Mouse (Mus musculus): ENCODE measurements around the gene Gnb2. TPM values are rescaled to one million over a fixed set of nuclear protein-coding genes. Genes with fewer than 3 reads are reported as not detected.
A peak's percentile ranks its signal among the peaks of the same experiment; 100 is the strongest.

Gnb2 gene
- 762 and 932 TPM in 2 replicates for polyA plus RNA-seq (2012; rRNA removed)

- TF ChIP-seq CTCF (IDR thresholded peaks at IDR 0.05; ENCODE audit: extremely low read depth, insufficient read depth, insufficient read length, insufficient replicate concordance) (no peak), POLR2A (IDR thresholded peaks at IDR 0.05; ENCODE audit: low read depth, low read length) (peak; percentile 79)
- Histone ChIP-seq H3K4me1 (ENCODE audit: control insufficient read depth, insufficient read depth, insufficient read length) (peaks cover 7% of the 10 kb centered on the region; the same call in 1 of the 2 replicates), H3K27me3 (ENCODE audit: control insufficient read depth, insufficient read depth, low read length) (no peaks in the 10 kb centered on the region), H3K36me3 (ENCODE audit: control insufficient read depth, insufficient read depth, low read length) (peaks cover 18% of the 10 kb centered on the region), H3K4me3 (ENCODE audit: extremely low read depth, insufficient read depth, insufficient read length) (peak within 1 kb of the TSS; percentile 86), H3K27ac (ENCODE audit: insufficient read depth, low read length) (peak within 1 kb of the TSS; percentile 96)
- peak; percentile 97 to 98 for DNase-seq (ENCODE audit: low read depth in 1 of 2, low spot score in 2 of 2)
- WGBS: under 1% methylated on average over 40 of the region's 40 CpGs
Measured at GRCm38 (mm10) chr5:137533117-137533827, at the start of gene Gnb2, which contains the start of gene Epo. Gene Gnb2, minus strand, starts transcription at chr5:137533510. Gene Epo, minus strand, starts transcription at chr5:137533242.

GRCm38 (mm10) chr5:137582702-137583101 is 49.4 kb upstream of the Gnb2 start:
- no peaks in the 10 kb centered on the region for H3K4me1 ChIP-seq (ENCODE audit: control insufficient read depth, insufficient read depth, insufficient read length)
- H3K27ac ChIP-seq (ENCODE audit: insufficient read depth, low read length): no peak overlapping the region
- H3K27me3 ChIP-seq (ENCODE audit: control insufficient read depth, insufficient read depth, low read length): no peaks in the 10 kb centered on the region
- no peaks in the 10 kb centered on the region for H3K36me3 ChIP-seq (ENCODE audit: control insufficient read depth, insufficient read depth, low read length)
- TF ChIP-seq POLR2A (IDR thresholded peaks at IDR 0.05; ENCODE audit: low read depth, low read length) (no peak), CTCF (IDR thresholded peaks at IDR 0.05; ENCODE audit: extremely low read depth, insufficient read depth, insufficient read length, insufficient replicate concordance) (no peak)
- no peak overlapping the region for H3K4me3 ChIP-seq (ENCODE audit: extremely low read depth, insufficient read depth, insufficient read length)
- WGBS: 93% methylated on average over 8 of the region's 8 CpGs
- no peak for DNase-seq (ENCODE audit: low read depth in 1 of 2, low spot score in 2 of 2)

GRCm38 (mm10) chr5:137580246-137580645 is 46.9 kb upstream of the Gnb2 start:
- H3K36me3 ChIP-seq (ENCODE audit: control insufficient read depth, insufficient read depth, low read length): no peaks in the 10 kb centered on the region
- WGBS: 83% methylated on average over 6 of the region's 6 CpGs
- H3K4me1 ChIP-seq (ENCODE audit: control insufficient read depth, insufficient read depth, insufficient read length): no peaks in the 10 kb centered on the region
- no peak overlapping the region for H3K4me3 ChIP-seq (ENCODE audit: extremely low read depth, insufficient read depth, insufficient read length)
- no peaks in the 10 kb centered on the region for H3K27me3 ChIP-seq (ENCODE audit: control insufficient read depth, insufficient read depth, low read length)
- no peak overlapping the region for H3K27ac ChIP-seq (ENCODE audit: insufficient read depth, low read length)
- no peak for TF ChIP-seq CTCF (IDR thresholded peaks at IDR 0.05; ENCODE audit: extremely low read depth, insufficient read depth, insufficient read length, insufficient replicate concordance)
- no peak for TF ChIP-seq POLR2A (IDR thresholded peaks at IDR 0.05; ENCODE audit: low read depth, low read length)
- no peak for DNase-seq (ENCODE audit: low read depth in 1 of 2, low spot score in 2 of 2)

- no peaks in the 10 kb centered on the region for H3K36me3 ChIP-seq (ENCODE audit: control insufficient read depth, insufficient read depth, low read length)
- H3K27ac ChIP-seq (ENCODE audit: insufficient read depth, low read length): no peak overlapping the region
- 85% methylated on average over 27 of the region's 27 CpGs for WGBS
- peaks cover 12% of the 10 kb centered on the region; the same call in 1 of the 2 replicates for H3K4me1 ChIP-seq (ENCODE audit: control insufficient read depth, insufficient read depth, insufficient read length)
- no peak for TF ChIP-seq CTCF (IDR thresholded peaks at IDR 0.05; ENCODE audit: extremely low read depth, insufficient read depth, insufficient read length, insufficient replicate concordance)
- TF ChIP-seq POLR2A (IDR thresholded peaks at IDR 0.05; ENCODE audit: low read depth, low read length): no peak
- no peak for DNase-seq (ENCODE audit: low read depth in 1 of 2, low spot score in 2 of 2)
- no peak overlapping the region for H3K4me3 ChIP-seq (ENCODE audit: extremely low read depth, insufficient read depth, insufficient read length)
- H3K27me3 ChIP-seq (ENCODE audit: control insufficient read depth, insufficient read depth, low read length): no peaks in the 10 kb centered on the region
Measured at GRCm38 (mm10) chr5:137574470-137574901, 41.2 kb upstream of the Gnb2 start.

- Histone ChIP-seq H3K36me3 (ENCODE audit: control insufficient read depth, insufficient read depth, low read length) (no peaks in the 10 kb centered on the region), H3K4me3 (ENCODE audit: extremely low read depth, insufficient read depth, insufficient read length) (no peak overlapping the region; the same call in 1 of the 2 replicates), H3K27ac (ENCODE audit: insufficient read depth, low read length) (no peak overlapping the region), H3K27me3 (ENCODE audit: control insufficient read depth, insufficient read depth, low read length) (no peaks in the 10 kb centered on the region), H3K4me1 (ENCODE audit: control insufficient read depth, insufficient read depth, insufficient read length) (peaks cover 13% of the 10 kb centered on the region; the same call in 1 of the 2 replicates)
- WGBS: 10% methylated on average over 17 of the region's 17 CpGs
- TF ChIP-seq POLR2A (IDR thresholded peaks at IDR 0.05; ENCODE audit: low read depth, low read length) (no peak), CTCF (IDR thresholded peaks at IDR 0.05; ENCODE audit: extremely low read depth, insufficient read depth, insufficient read length, insufficient replicate concordance) (no peak)
- DNase-seq (ENCODE audit: low read depth in 1 of 2, low spot score in 2 of 2): no peak
Measured at GRCm38 (mm10) chr5:137570691-137571586, 37.6 kb upstream of the Gnb2 start.

- TF ChIP-seq CTCF (IDR thresholded peaks at IDR 0.05; ENCODE audit: extremely low read depth, insufficient read depth, insufficient read length, insufficient replicate concordance): no peak
- no peak for TF ChIP-seq POLR2A (IDR thresholded peaks at IDR 0.05; ENCODE audit: low read depth, low read length)
- Histone ChIP-seq H3K4me3 (ENCODE audit: extremely low read depth, insufficient read depth, insufficient read length) (no peak overlapping the region), H3K27me3 (ENCODE audit: control insufficient read depth, insufficient read depth, low read length) (no peaks in the 10 kb centered on the region), H3K27ac (ENCODE audit: insufficient read depth, low read length) (no peak overlapping the region), H3K36me3 (ENCODE audit: control insufficient read depth, insufficient read depth, low read length) (no peaks in the 10 kb centered on the region), H3K4me1 (ENCODE audit: control insufficient read depth, insufficient read depth, insufficient read length) (peaks cover 13% of the 10 kb centered on the region; the same call in 1 of the 2 replicates)
- DNase-seq (ENCODE audit: low read depth in 1 of 2, low spot score in 2 of 2): no peak
- WGBS: 4% methylated on average over 7 of the region's 7 CpGs
Measured at GRCm38 (mm10) chr5:137570181-137570580, 36.9 kb upstream of the Gnb2 start.
